Mouse (Mus musculus) kidney, adult 2 months (tissue): Measurements from ENCODE around the gene Sfxn3. TPM values are rescaled to one million over a fixed set of nuclear protein-coding genes. Genes with fewer than 3 reads are reported as not detected.
A peak's percentile ranks its signal among the peaks of the same experiment; 100 is the strongest.

Source experiments
- DNase-seq: peaks from one replicate; pipeline ENCODE4 v3.0.0; 2021
- H3K27ac ChIP-seq: fragments of 200-500 bp; 2 replicates; pipeline ENCODE4 v1.5.1; 2012; ENCODE audit warnings: low read depth, low read length, control low read depth, inconsistent platforms; ENCODE audit not compliant: insufficient read depth
- H3K27me3 ChIP-seq: fragments of 200-500 bp; replicated peaks from 2 replicates; pipeline ENCODE4 v1.6.1; 2012; ENCODE audit warnings: mild to moderate bottlenecking, moderate library complexity, low read length, inconsistent platforms; ENCODE audit not compliant: control insufficient read depth, insufficient read depth
- H3K36me3 ChIP-seq: fragments of 200-500 bp; 2 replicates; pipeline ENCODE4 v1.6.1; 2012; ENCODE audit warnings: mild to moderate bottlenecking, moderate library complexity, low read length, inconsistent platforms; ENCODE audit not compliant: control insufficient read depth, insufficient read depth
- H3K4me1 ChIP-seq: fragments of 200-500 bp; 2 replicates; pipeline ENCODE4 v1.6.1; 2011; ENCODE audit warnings: low read length; ENCODE audit not compliant: control insufficient read depth, insufficient read depth
- H3K4me3 ChIP-seq: fragments of 200-500 bp; 2 replicates; pipeline ENCODE4 v1.5.1; 2011; ENCODE audit warnings: mild to moderate bottlenecking, low read depth, low read length, control low read depth; ENCODE audit not compliant: insufficient read depth
- CTCF ChIP-seq: fragments of 200-500 bp; conservative IDR thresholded peaks from 2 replicates; pipeline ENCODE4 v1.5.1; 2011; ENCODE audit warnings: low read depth, mild to moderate bottlenecking, control low read depth, low read length, moderate library complexity, mixed read lengths; ENCODE audit not compliant: insufficient read depth, insufficient read length
- POLR2A ChIP-seq: fragments of 200-500 bp; IDR thresholded peaks from one replicate; pipeline ENCODE4 v1.6.1; 2011; ENCODE audit warnings: low read depth, low read length, control low read depth
- WGBS: fragments of 180-500 bp; shearing (Covaris S2); methylation state at CpG from one replicate; pipeline ENCODE4 v1.1.7; 2018; 5-methylcytosine and 5-hydroxymethylcytosine counted together
- polyA plus RNA-seq: library from polyadenylated mRNA; depleted of rRNA; stranded (reverse); fragments of >200 nt; gene quantifications from 2 replicates; pipeline ENCODE4 v1.2.3, GENCODE M21; 2012; rRNA removed

The Sfxn3 gene
- polyA plus RNA-seq, 1 experiment, result 20.8 TPM

- no peak for TF ChIP-seq POLR2A
- TF ChIP-seq CTCF, result peak; percentile 52
- no peaks in the 10 kb centered on the region for H3K27me3 ChIP-seq
- H3K36me3 ChIP-seq, result no peaks in the 10 kb centered on the region
- no peaks in the 10 kb centered on the region for H3K4me1 ChIP-seq
- WGBS, result 23% methylated on average over 11 of the region's 11 CpGs
- no peak overlapping the region for H3K27ac ChIP-seq
- H3K4me3 ChIP-seq, result no peak overlapping the region
- peak; percentile 46 for DNase-seq
Measured at GRCm38 (mm10) chr19:45081841-45082550, 34.7 kb downstream of the Sfxn3 start.

- no peak for TF ChIP-seq CTCF
- TF ChIP-seq POLR2A, result no peak
- no peaks in the 10 kb centered on the region for H3K36me3 ChIP-seq
- H3K4me1 ChIP-seq, result no peaks in the 10 kb centered on the region; the same call in 1 of the 2 replicates
- H3K27me3 ChIP-seq, result no peaks in the 10 kb centered on the region
- no peak overlapping the region for H3K27ac ChIP-seq
- DNase-seq, result peak; percentile 38
- 15% methylated on average over 11 of the region's 11 CpGs for WGBS
- H3K4me3 ChIP-seq, result no peak overlapping the region
Measured at GRCm38 (mm10) chr19:45097868-45098267, 50.6 kb downstream of the Sfxn3 start.

- WGBS, result 59% methylated on average over 8 of the region's 8 CpGs
- Histone ChIP-seq H3K4me3 (no peak overlapping the region), H3K4me1 (no peaks in the 10 kb centered on the region; the same call in 1 of the 2 replicates), H3K36me3 (no peaks in the 10 kb centered on the region), H3K27ac (no peak overlapping the region), H3K27me3 (no peaks in the 10 kb centered on the region; the same call in 1 of the 2 replicates)
- peak; percentile 77 for DNase-seq
- TF ChIP-seq POLR2A, result no peak
- no peak for TF ChIP-seq CTCF
Measured at GRCm38 (mm10) chr19:45100486-45101270, 53.4 kb downstream of the Sfxn3 start.

- H3K27ac ChIP-seq, result no peak overlapping the region
- TF ChIP-seq CTCF (no peak), POLR2A (no peak)
- no peaks in the 10 kb centered on the region; the same call in 1 of the 2 replicates for H3K27me3 ChIP-seq
- DNase-seq, result no peak
- no peaks in the 10 kb centered on the region; the same call in 1 of the 2 replicates for H3K4me1 ChIP-seq
- no peaks in the 10 kb centered on the region for H3K36me3 ChIP-seq
- 55% methylated on average over 1 of the region's 1 CpGs for WGBS
- H3K4me3 ChIP-seq, result no peak overlapping the region
Measured at GRCm38 (mm10) chr19:45105591-45105990, 58.3 kb downstream of the Sfxn3 start.

Other genes starting within 250 kb of the Sfxn3 start
- gene Slf2, start 116.4 kb upstream of the Sfxn3 start, polyA plus RNA-seq, result 10.5 and 31.1 TPM in 2 replicates
- gene Sema4g, start 58.4 kb upstream of the Sfxn3 start, polyA plus RNA-seq, result 92.2 and 119 TPM in 2 replicates
- 14.8 and 15.0 TPM in 2 replicates for gene Twnk, start 41.8 kb upstream of the Sfxn3 start, polyA plus RNA-seq
- 86.5 and 87.9 TPM in 2 replicates for gene Mrpl43, start 41.1 kb upstream of the Sfxn3 start, polyA plus RNA-seq
- 54.7 and 74.3 TPM in 2 replicates for gene Lzts2, start 33.1 kb upstream of the Sfxn3 start, polyA plus RNA-seq
- 0.74 and 0.99 TPM in 2 replicates for gene Pdzd7, start 1.8 kb upstream of the Sfxn3 start, polyA plus RNA-seq
- 1.9 and 2.1 TPM in 2 replicates for gene Kazald1, start 27.7 kb downstream of the Sfxn3 start, polyA plus RNA-seq
- not detected in 2 replicates for gene Tlx1, start 103.2 kb downstream of the Sfxn3 start, polyA plus RNA-seq
- 0.06 TPM in 1 of 2 replicates, not detected in the other for gene Lbx1, start 188.3 kb downstream of the Sfxn3 start, polyA plus RNA-seq